Mouse (Mus musculus): ENCODE data around the gene Lix1l. TPM values are rescaled to one million over a fixed set of nuclear protein-coding genes. Genes with fewer than 3 reads are reported as not detected.
"Not testable (repeated sequence)": the region's sequence is repeated elsewhere in the genome, so short reads cannot be mapped to it uniquely, and the experiment has no call there.

Gene Lix1l
- polyA plus RNA-seq, 1 experiment, result 8.1 TPM

GRCm38 (mm10) chr3:96598156-96599068 lies 2.5 kb upstream of the Lix1l start:
- no peaks in the 10 kb centered on the region for H3K27me3 ChIP-seq (ENCODE audit: control insufficient read depth, insufficient read depth, low read length)
- no peaks in the 10 kb centered on the region for H3K36me3 ChIP-seq (ENCODE audit: control insufficient read depth, insufficient read depth, low read length)
- peak overlapping the region; percentile 61 for H3K4me3 ChIP-seq (ENCODE audit: control insufficient read depth, low read depth, low read length)
- TF ChIP-seq CTCF (IDR thresholded peaks at IDR 0.05; ENCODE audit: control insufficient read depth, insufficient read depth, insufficient replicate concordance, low read depth, low read length) (no peak), POLR2A (IDR thresholded peaks at IDR 0.05; ENCODE audit: control insufficient read depth, low read depth, low read length) (no peak)
- peaks cover 25% of the 10 kb centered on the region for H3K4me1 ChIP-seq (ENCODE audit: control insufficient read depth, insufficient read depth, low read length)
- no peak overlapping the region for H3K27ac ChIP-seq (ENCODE audit: control insufficient read depth, insufficient read depth, low read depth, low read length)

GRCm38 (mm10) chr3:96599069-96599393 lies 1.9 kb upstream of the Lix1l start:
- H3K4me3 ChIP-seq (ENCODE audit: control insufficient read depth, low read depth, low read length), result no peak overlapping the region
- H3K36me3 ChIP-seq (ENCODE audit: control insufficient read depth, insufficient read depth, low read length), result no peaks in the 10 kb centered on the region
- no peaks in the 10 kb centered on the region for H3K27me3 ChIP-seq (ENCODE audit: control insufficient read depth, insufficient read depth, low read length)
- H3K27ac ChIP-seq (ENCODE audit: control insufficient read depth, insufficient read depth, low read depth, low read length), result no peak overlapping the region
- TF ChIP-seq CTCF (IDR thresholded peaks at IDR 0.05; ENCODE audit: control insufficient read depth, insufficient read depth, insufficient replicate concordance, low read depth, low read length), result no peak
- TF ChIP-seq POLR2A (IDR thresholded peaks at IDR 0.05; ENCODE audit: control insufficient read depth, low read depth, low read length), result no peak
- peaks cover 25% of the 10 kb centered on the region for H3K4me1 ChIP-seq (ENCODE audit: control insufficient read depth, insufficient read depth, low read length)

GRCm38 (mm10) chr3:96599411-96599810 lies 1.5 kb upstream of the Lix1l start:
- Histone ChIP-seq H3K36me3 (ENCODE audit: control insufficient read depth, insufficient read depth, low read length) (no peaks in the 10 kb centered on the region), H3K27me3 (ENCODE audit: control insufficient read depth, insufficient read depth, low read length) (no peaks in the 10 kb centered on the region), H3K27ac (ENCODE audit: control insufficient read depth, insufficient read depth, low read depth, low read length) (no peak overlapping the region), H3K4me1 (ENCODE audit: control insufficient read depth, insufficient read depth, low read length) (peaks cover 22% of the 10 kb centered on the region), H3K4me3 (ENCODE audit: control insufficient read depth, low read depth, low read length) (no peak overlapping the region)
- TF ChIP-seq CTCF (IDR thresholded peaks at IDR 0.05; ENCODE audit: control insufficient read depth, insufficient read depth, insufficient replicate concordance, low read depth, low read length) (no peak), POLR2A (IDR thresholded peaks at IDR 0.05; ENCODE audit: control insufficient read depth, low read depth, low read length) (no peak)

DNA sequence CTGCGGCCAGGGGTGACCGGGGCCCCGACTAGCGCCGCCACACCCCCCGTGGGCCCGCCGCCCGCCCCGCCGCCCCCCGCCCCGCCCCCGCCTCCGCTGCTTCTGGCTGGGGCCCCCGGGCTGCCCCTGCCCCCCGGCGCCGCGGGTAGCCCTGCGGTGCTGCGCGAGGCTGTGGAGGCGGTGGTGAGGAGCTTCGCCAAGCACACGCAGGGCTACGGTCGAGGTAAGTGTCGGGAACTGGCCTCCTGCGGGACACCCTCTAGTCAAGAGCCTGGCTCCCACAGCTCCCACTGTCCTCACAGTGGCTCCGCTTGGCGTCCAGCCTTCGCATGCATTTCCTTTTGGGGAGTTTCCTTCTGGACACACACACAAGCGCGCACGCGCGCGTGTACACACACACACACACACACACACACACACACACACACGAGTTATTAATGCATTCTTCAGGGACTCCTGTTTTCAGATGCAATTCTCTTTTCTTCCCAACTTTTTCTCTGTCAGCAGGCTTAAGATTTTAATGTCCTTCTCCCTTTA lies 370 bp downstream of the Lix1l start:
- H3K4me1 ChIP-seq (ENCODE audit: control insufficient read depth, insufficient read depth, low read length), result peaks cover 18% of the 10 kb centered on the region
- H3K4me3 ChIP-seq (ENCODE audit: control insufficient read depth, low read depth, low read length), result peak overlapping the region; percentile 87

DNA sequence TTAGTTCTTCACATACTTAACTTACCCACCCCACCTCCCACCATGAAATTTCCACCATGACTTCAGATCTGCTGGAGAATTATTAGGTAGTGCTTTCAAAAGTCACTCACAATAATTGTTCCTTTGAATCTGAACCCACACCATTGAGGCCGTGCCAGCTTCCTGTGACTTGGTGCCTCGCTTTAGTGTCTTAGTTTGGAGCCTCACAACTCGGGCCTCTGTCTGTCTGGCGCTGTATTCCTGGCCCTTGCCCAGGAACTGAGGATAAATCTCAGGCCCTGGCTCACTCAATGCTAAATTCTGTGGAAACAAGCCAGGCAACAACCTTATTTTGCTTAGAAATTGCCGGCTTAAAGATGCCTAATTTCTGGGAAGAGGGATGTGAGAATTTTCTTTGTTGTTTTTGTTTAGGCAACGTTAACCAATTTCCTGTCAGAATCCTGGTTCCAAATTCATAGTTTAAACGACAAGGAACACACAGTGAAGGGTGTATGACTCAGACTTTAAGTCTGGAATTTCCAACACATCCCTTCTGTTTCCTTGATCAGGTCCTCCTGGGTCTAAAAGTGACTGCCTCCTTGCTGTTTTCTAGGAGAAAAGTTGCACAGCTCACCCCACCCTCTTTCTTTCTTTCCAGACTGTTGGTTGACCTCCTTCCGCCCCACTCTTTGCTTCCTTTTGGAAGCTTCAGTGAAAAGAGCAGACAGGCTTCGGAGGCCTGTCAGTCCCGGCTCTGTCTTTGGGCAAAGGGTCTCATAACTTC lies 1.2 kb downstream of the Lix1l start:
- Histone ChIP-seq H3K4me3 (ENCODE audit: control insufficient read depth, low read depth, low read length) (no peak overlapping the region), H3K4me1 (ENCODE audit: control insufficient read depth, insufficient read depth, low read length) (peaks cover 11% of the 10 kb centered on the region)

More for the DNA sequence above, 370 bp downstream of the Lix1l start:
- Histone ChIP-seq H3K27ac (ENCODE audit: control insufficient read depth, insufficient read depth, low read depth, low read length) (peak overlapping the region; percentile 64), H3K36me3 (ENCODE audit: control insufficient read depth, insufficient read depth, low read length) (no peaks in the 10 kb centered on the region), H3K27me3 (ENCODE audit: control insufficient read depth, insufficient read depth, low read length) (no peaks in the 10 kb centered on the region)
- TF ChIP-seq POLR2A (IDR thresholded peaks at IDR 0.05; ENCODE audit: control insufficient read depth, low read depth, low read length), result no peak; the same call in 1 of the 2 replicates

DNA sequence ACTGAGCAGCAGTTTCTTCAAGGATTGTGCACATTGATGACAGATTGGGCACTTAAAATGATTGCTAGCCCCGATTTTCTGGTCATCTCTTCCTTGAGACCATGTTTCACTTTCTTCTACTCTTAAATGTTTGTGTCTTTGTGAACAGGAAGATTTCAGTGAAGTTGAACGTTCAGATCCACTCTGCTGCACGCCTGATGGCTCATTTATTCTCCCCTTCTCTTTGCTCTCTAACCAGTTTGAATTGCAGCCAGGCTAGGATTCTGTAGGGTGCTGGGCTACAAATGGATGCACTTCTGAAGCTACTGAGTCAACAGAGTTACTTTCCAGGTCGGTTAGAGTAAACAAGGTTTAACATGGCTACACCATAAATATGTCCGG lies 1.7 kb downstream of the Lix1l start:
- Histone ChIP-seq H3K36me3 (ENCODE audit: control insufficient read depth, insufficient read depth, low read length) (no peaks in the 10 kb centered on the region), H3K4me1 (ENCODE audit: control insufficient read depth, insufficient read depth, low read length) (peaks cover 5% of the 10 kb centered on the region), H3K27ac (ENCODE audit: control insufficient read depth, insufficient read depth, low read depth, low read length) (no peak overlapping the region), H3K27me3 (ENCODE audit: control insufficient read depth, insufficient read depth, low read length) (no peaks in the 10 kb centered on the region), H3K4me3 (ENCODE audit: control insufficient read depth, low read depth, low read length) (no peak overlapping the region)
- TF ChIP-seq POLR2A (IDR thresholded peaks at IDR 0.05; ENCODE audit: control insufficient read depth, low read depth, low read length), result no peak
- TF ChIP-seq CTCF (IDR thresholded peaks at IDR 0.05; ENCODE audit: control insufficient read depth, insufficient read depth, insufficient replicate concordance, low read depth, low read length), result no peak

More for the DNA sequence above, 1.2 kb downstream of the Lix1l start:
- peak overlapping the region; percentile 64 for H3K27ac ChIP-seq (ENCODE audit: control insufficient read depth, insufficient read depth, low read depth, low read length)
- H3K36me3 ChIP-seq (ENCODE audit: control insufficient read depth, insufficient read depth, low read length), result no peaks in the 10 kb centered on the region
- no peak for TF ChIP-seq POLR2A (IDR thresholded peaks at IDR 0.05; ENCODE audit: control insufficient read depth, low read depth, low read length)
- no peak for TF ChIP-seq CTCF (IDR thresholded peaks at IDR 0.05; ENCODE audit: control insufficient read depth, insufficient read depth, insufficient replicate concordance, low read depth, low read length)
- no peaks in the 10 kb centered on the region for H3K27me3 ChIP-seq (ENCODE audit: control insufficient read depth, insufficient read depth, low read length)

GRCm38 (mm10) chr3:96603311-96603710 lies 2.4 kb downstream of the Lix1l start:
- Histone ChIP-seq H3K27me3 (ENCODE audit: control insufficient read depth, insufficient read depth, low read length) (no peaks in the 10 kb centered on the region), H3K27ac (ENCODE audit: control insufficient read depth, insufficient read depth, low read depth, low read length) (no peak overlapping the region), H3K4me3 (ENCODE audit: control insufficient read depth, low read depth, low read length) (no peak overlapping the region), H3K4me1 (ENCODE audit: control insufficient read depth, insufficient read depth, low read length) (peaks cover 3% of the 10 kb centered on the region), H3K36me3 (ENCODE audit: control insufficient read depth, insufficient read depth, low read length) (no peaks in the 10 kb centered on the region)
- no peak for TF ChIP-seq POLR2A (IDR thresholded peaks at IDR 0.05; ENCODE audit: control insufficient read depth, low read depth, low read length)
- TF ChIP-seq CTCF (IDR thresholded peaks at IDR 0.05; ENCODE audit: control insufficient read depth, insufficient read depth, insufficient replicate concordance, low read depth, low read length), result no peak

DNA sequence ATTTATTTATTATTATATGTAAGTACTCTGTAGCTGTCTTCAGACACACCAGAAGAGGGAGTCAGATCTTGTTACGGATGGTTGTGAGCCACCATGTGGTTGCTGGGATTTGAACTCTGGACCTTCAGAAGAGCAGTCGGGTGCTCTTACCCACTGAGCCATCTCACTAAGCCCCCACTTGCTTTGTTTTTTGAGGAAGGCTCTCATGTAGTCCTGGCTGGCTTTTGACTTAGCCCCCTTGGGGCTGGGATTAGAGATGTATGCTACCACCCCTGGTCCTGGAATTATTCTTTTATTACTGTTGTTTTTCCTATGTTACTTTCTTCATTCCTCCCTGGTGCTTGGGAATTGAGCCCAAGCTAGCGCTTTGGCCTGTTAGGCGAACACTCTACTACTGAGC lies 5.1 kb downstream of the Lix1l start:
- H3K4me1 ChIP-seq (ENCODE audit: control insufficient read depth, insufficient read depth, low read length); H3K27me3 ChIP-seq (ENCODE audit: control insufficient read depth, insufficient read depth, low read length); H3K27ac ChIP-seq (ENCODE audit: control insufficient read depth, insufficient read depth, low read depth, low read length); H3K36me3 ChIP-seq (ENCODE audit: control insufficient read depth, insufficient read depth, low read length); H3K4me3 ChIP-seq (ENCODE audit: control insufficient read depth, low read depth, low read length): not testable (repeated sequence)
